Mouse (Mus musculus): Measurements from ENCODE around the gene Lrmda.

The Lrmda gene

GRCm38 (mm10) chr14:22406623-22407022, 387.1 kb downstream of the Lrmda start:
- DNase-seq (ENCODE audit: low spot score in 2 of 2): peak in 1 of 2 experiments; percentile 3

DNA sequence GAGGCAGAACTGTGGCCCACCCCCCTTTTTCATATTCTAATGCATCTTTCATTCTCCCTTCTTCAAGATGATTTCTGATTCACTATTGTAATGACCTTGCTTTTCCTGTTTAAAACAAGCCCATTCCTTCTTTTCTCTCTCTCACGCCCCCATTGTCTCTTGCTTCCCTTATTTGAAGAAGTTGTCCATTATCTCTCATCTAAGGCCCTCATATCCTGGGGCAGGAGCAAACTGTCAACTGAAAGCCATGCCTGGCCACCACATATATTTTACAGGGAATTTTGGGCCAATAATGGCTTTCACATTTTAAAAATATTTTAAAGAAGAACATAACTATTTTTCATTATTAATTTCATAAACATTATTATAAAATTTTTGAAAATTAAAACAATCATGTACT, 391.3 kb downstream of the Lrmda start:
- no peak for DNase-seq (ENCODE audit: low spot score in 2 of 2)

DNA sequence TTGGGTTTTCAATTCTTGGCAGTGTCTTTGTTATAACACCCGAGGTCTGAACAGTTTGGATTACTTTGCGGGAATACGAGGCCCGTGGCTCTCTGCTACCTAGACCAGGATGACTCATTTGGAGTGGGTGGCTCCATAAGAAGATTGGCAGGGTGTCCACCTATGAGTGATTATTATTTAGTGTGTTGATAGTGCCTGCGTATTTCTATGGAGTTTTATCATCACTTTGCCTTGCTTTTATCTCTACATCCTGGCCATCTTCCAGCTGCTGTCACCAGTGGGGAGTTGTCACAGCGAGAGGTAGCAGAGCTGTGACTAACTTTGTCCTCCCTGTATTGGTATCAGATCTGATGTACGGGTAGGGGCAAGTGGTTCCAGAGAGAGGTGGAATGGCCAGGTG, 393.7 kb downstream of the Lrmda start:
- DNase-seq (ENCODE audit: low spot score in 2 of 2): peak; percentile 5 to 6

- no peak for DNase-seq (ENCODE audit: low spot score in 2 of 2)
Measured at GRCm38 (mm10) chr14:22417706-22418105, 398.2 kb downstream of the Lrmda start.

DNA sequence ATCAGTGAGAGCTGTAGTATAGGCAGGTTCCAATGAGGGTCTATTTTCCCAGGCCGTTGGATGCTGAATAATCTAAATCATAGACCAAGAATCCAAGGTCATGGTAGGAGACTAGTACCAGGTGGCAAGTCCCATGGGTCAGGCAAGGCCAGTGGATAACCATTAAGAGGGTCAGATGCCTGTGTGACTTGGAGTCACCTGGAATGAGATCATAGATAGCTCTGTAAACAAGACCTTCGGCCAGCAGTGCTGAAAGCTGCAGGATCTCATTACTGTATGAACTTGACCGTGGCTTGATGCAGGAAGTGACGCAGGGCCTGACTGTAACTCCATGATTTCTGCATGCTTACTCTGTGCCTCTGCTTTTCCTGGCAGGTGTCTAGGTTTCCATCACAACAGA, 402.2 kb downstream of the Lrmda start:
- DNase-seq (ENCODE audit: low spot score in 2 of 2): no peak

DNA sequence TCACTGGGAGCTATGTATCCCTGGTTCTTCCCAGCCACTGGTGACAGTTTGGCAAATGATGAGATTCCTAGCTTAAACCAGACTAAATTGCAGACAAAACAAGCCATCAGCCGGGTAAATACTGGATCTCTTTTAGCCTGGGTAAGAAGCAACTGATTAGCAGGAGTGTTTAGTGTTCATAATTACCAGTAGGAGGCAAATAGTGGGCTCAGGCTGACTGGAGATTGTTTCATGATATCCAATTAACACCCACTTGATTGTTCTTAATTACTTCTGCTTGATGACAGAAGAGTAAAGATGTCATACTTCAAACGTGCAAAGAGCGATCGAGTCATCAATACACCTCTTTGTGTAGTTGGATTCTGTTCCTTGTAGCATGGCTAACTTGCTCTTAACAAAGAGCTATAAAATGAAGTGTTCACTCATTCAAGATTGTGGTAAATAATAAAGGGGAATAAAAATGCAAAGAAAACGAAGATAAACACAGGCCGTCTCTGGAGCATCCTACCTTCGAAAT, 405.6 kb downstream of the Lrmda start:
- no peak for DNase-seq (ENCODE audit: low spot score in 2 of 2)

- no peak for DNase-seq (ENCODE audit: low spot score in 2 of 2)
Measured at GRCm38 (mm10) chr14:22435441-22435840, 415.9 kb downstream of the Lrmda start.

GRCm38 (mm10) chr14:22435860-22436377, 416.4 kb downstream of the Lrmda start:
- DNase-seq (ENCODE audit: low spot score in 2 of 2): no peak

DNA sequence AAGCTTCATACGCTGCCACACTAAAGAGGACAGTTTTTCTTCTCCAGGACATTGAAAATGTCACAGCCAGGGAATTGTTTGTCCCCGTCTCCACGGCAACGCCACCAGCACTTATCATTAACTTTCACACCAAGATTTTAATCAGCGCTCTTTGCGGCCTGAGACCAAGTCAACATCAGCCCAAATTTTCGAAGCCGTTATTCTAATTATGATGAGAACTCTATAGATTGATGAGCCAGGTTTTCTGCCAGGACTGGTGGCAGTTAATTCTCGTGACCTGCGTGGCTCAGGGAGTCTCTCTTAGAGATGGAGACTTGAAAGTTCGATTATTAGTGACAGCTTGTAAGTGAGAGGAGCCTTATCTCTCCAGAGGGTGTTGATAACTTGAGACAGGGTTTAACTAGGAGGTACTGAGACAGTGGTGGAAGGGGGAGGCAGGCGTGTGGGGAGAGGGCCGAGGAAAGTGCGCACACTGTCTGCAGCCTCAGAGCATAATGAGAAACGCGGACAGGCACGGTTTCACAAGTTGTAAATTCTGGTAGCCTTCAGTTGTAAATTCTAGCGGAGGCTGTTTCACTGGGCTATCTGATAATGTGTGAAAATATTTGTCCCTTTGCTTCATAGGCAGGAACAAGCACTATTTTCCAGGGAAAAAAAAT, 421.0 kb downstream of the Lrmda start:
- no peak for DNase-seq (ENCODE audit: low spot score in 2 of 2)

DNA sequence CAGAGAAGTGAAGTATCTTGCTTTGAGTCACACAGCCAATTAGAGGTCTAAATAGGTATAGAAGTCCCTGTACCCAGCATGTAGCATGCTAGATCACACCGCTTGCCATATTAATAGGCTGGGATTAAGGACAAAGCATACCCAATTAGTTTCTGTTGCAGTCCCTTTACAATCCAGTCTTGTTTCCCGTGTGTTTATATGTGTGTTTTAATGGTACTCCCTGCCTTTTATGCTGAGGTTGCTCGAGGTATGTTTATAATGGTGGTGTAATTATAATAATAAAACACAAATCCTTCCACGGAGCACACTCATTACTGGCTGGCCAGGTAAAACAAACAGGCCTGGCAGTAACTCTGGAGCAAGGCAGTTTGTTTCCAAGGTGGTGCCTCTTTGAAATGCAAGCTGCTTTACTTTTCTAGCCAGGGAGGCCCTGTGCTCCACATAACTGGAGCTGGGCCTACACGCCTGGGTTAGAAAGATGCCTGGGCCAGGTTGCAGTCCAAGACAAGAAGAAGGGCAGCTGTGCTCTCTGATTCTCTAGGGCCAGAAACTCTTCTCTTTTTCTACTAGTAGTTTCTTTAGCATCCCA, 422.4 kb downstream of the Lrmda start:
- no peak for DNase-seq (ENCODE audit: low spot score in 2 of 2)

- no peak for DNase-seq (ENCODE audit: low spot score in 2 of 2)
Measured at GRCm38 (mm10) chr14:22442719-22443118, 423.2 kb downstream of the Lrmda start.

GRCm38 (mm10) chr14:22444541-22444940, 425.0 kb downstream of the Lrmda start:
- DNase-seq (ENCODE audit: low spot score in 2 of 2): no peak

DNA sequence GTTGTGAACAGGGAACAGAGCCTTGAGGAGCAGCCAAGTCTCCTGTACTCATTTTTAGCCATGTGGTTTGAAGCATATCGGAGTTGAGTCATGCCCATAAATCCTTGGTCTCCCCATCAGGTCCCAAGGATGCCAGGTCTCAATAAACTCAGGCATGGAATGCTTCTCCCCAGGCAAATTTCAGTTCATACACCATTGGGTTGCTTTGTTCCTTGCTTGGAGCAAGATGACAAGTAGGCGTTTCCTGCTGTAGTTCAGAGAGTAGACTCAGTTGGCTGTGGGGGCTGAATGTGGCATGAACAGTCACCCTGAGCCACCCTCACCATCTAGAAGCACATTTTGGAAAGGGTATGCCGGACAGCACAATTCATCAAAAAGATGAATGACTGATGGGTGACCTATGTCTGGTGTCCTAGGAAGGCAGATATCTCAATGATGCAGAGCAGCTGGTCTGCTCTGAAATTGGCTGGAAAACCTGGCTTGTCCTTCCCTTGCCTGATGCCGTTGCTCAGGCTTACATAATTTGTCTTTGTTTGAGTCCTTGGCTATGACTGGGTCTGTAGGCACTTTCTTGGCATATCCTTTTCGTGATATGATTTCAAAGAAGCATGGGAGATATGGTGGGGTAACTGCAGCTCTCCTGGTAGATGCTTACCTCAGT, 425.8 kb downstream of the Lrmda start:
- DNase-seq (ENCODE audit: low spot score in 2 of 2): peak in 1 of 2 experiments; percentile 7

GRCm38 (mm10) chr14:22445841-22446570, 426.5 kb downstream of the Lrmda start:
- DNase-seq (ENCODE audit: low spot score in 2 of 2): no peak

GRCm38 (mm10) chr14:22451603-22452002, 432.1 kb downstream of the Lrmda start:
- no peak for DNase-seq (ENCODE audit: low spot score in 2 of 2)

- no peak for DNase-seq (ENCODE audit: low spot score in 2 of 2)
Measured at GRCm38 (mm10) chr14:22464314-22464713, 444.8 kb downstream of the Lrmda start.

DNA sequence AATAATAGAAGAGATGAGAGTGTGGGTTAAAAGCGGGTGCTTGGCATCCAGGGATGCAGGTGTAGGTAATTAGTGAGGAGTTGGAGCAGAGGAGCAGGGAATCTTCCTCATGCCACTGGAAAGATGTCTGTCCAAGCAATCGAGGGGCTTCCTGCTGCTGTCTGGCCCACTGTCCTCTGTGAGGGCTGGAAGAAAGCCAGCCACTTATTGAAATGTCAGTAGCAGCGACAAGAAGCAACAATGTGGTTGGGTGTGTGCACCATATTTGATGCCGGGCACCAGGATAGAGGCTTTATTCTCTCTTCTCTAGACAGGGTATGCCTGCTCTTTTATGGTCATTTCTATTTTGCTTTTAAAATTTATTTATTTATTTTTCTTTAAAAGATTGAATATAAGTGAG, 451.5 kb downstream of the Lrmda start:
- no peak for DNase-seq (ENCODE audit: low spot score in 2 of 2)

GRCm38 (mm10) chr14:22473451-22473850, 453.9 kb downstream of the Lrmda start:
- no peak for DNase-seq (ENCODE audit: low spot score in 2 of 2)

DNA sequence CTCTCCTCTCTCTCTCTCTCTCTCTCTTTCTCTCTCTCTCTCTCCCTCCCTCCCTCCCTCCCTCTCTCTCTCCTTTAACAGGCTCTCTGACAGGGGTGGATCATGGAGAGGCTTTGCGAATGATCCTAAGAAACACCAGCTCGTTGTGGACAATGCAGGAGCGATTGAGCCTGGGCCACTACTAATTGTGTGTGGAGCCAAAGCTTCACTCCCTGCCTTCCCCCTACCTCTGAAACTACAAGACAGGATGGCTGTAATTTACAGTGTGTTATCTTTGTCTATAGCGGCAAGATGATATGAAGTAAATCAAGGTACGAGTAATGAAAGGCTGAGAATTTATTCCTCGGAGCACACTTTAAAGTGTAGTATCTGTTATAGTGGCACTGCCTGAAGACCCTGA, 454.5 kb downstream of the Lrmda start:
- DNase-seq (ENCODE audit: low spot score in 2 of 2): no peak

DNA sequence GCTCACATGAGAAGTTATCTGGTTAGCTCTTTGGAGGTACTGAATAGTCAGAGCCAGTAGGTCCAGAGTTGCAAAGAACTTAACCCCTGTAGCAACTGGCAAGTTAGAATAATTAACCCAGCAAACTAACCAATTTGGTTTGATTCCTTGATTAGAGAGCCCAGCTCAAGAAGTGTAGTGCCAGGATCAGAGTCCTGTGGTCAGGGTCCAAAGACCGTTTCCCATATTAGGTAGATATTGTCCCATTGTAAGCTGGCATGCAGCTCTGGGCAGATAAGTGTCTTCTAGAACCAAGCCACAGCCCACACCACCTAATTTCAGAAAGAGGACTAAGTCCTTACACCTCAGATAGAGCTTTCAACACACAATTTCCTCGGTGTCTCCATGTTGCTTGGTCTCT, 473.8 kb downstream of the Lrmda start:
- DNase-seq (ENCODE audit: low spot score in 2 of 2): no peak

DNA sequence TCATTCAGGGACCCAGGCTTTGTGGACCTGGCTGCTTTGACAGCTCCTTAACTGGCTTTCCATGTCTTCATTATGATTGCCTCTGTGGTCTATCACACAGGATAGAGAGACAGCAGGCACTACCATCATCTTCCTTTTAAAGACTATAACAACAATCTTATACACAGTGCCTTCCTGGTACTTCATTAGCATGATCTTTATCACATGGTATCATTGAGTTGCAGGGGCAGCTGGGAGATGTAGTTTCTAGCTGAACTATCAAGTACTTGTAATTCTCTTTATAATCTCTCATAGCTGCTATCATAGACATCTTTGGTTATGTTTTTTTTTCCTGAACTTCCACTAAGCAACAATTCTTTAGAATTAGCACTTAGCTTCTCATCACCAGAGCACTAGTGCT, 474.8 kb downstream of the Lrmda start:
- DNase-seq (ENCODE audit: low spot score in 2 of 2): no peak

DNA sequence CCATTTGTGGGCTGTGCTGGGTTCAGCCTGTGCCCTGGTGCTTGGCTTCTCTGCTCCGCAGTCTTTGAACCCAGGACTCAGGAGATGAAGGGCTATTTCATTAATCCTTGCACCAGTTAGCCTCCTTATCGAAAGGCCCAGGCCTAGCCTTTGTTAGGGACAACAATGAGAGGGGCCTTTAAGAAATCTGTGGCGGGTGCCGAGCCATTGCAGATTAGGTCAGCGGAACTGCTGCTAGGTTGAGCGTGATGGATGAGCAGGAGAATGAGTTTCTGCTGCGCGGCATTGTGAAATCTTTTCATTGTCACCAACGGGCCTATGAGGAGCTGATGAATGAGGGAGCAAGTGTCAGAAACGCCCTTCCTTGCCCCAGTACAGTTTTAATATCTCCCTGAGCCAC, 475.4 kb downstream of the Lrmda start:
- DNase-seq (ENCODE audit: low spot score in 2 of 2): no peak

Measured in urinary bladder, postnatal 36 days (tissue).